Mouse (Mus musculus) neural tube, embryonic 11.5 days (tissue): ENCODE data around the gene Sh3d19. TPM values are rescaled to one million over a fixed set of nuclear protein-coding genes. Genes with fewer than 3 reads are reported as not detected.
A peak's percentile ranks its signal among the peaks of the same experiment; 100 is the strongest.

ENCODE experiments used
- ATAC-seq: fragments of 200-750 bp; cut with Nextera tagmentation; 2 replicates; pipeline ENCODE4 v1.8.0; 2017; ENCODE audit warnings: moderate number of reproducible peaks, mild to moderate bottlenecking, moderate TSS enrichment, moderate library complexity; ENCODE audit not compliant: insufficient read depth, low FRiP score, low TSS enrichment
- DNase-seq: peaks from one replicate; pipeline ENCODE4 v3.0.0-alpha.2; 2015; ENCODE audit warnings: low spot score
- H3K27ac ChIP-seq: fragments of 300-500 bp; sonication (generic); 2 replicates; pipeline ENCODE4 v1.5.1; 2014; ENCODE audit warnings: low read depth, mild to moderate bottlenecking, low read length
- H3K27me3 ChIP-seq: fragments of 300-500 bp; sonication (generic); 2 replicates; pipeline ENCODE4 v1.6.1; 2014; ENCODE audit warnings: mild to moderate bottlenecking, low read length, mixed read lengths; ENCODE audit not compliant: control insufficient read depth, insufficient read depth
- H3K36me3 ChIP-seq: fragments of 300-500 bp; sonication (generic); 2 replicates; pipeline ENCODE4 v1.6.1; 2014; ENCODE audit warnings: mild to moderate bottlenecking, low read length, moderate library complexity, mixed read lengths; ENCODE audit not compliant: control insufficient read depth, insufficient read depth
- H3K4me1 ChIP-seq: fragments of 300-500 bp; sonication (generic); 2 replicates; pipeline ENCODE4 v1.6.1; 2014; ENCODE audit warnings: low read length, mixed read lengths; ENCODE audit not compliant: control insufficient read depth, insufficient read depth
- H3K4me2 ChIP-seq: fragments of 300-500 bp; sonication (generic); 2 replicates; pipeline ENCODE4 v1.6.1; 2014; ENCODE audit warnings: low read depth, mild to moderate bottlenecking, moderate library complexity
- H3K4me3 ChIP-seq: fragments of 300-500 bp; sonication (generic); 2 replicates; pipeline ENCODE4 v1.5.1; 2014; ENCODE audit warnings: low read depth, low read length
- H3K9ac ChIP-seq: fragments of 300-500 bp; sonication (generic); 2 replicates; pipeline ENCODE4 v1.6.1; 2014; ENCODE audit warnings: mild to moderate bottlenecking, low read length
- H3K9me3 ChIP-seq: fragments of 300-500 bp; sonication (generic); 2 replicates; pipeline ENCODE4 v1.6.1; 2016; ENCODE audit warnings: low read length; ENCODE audit not compliant: control insufficient read depth
- WGBS: fragments of 180-500 bp; shearing (Covaris S2); extraction: QIAGEN DNeasy Blood & Tissue Kit; methylation state at CpG from one replicate; pipeline ENCODE4 v1.1.7; 2014; 5-methylcytosine and 5-hydroxymethylcytosine counted together
- polyA plus RNA-seq: library from polyadenylated mRNA; unstranded; fragments of >200 nt; fragmentation: Nextera tagmentation; extraction: Ambion mirVana; gene quantifications from 2 replicates; pipeline ENCODE4 v1.2.1, GENCODE M21; 2014

Sh3d19 gene
- 11.1 and 11.8 TPM in 2 replicates for polyA plus RNA-seq

DNA sequence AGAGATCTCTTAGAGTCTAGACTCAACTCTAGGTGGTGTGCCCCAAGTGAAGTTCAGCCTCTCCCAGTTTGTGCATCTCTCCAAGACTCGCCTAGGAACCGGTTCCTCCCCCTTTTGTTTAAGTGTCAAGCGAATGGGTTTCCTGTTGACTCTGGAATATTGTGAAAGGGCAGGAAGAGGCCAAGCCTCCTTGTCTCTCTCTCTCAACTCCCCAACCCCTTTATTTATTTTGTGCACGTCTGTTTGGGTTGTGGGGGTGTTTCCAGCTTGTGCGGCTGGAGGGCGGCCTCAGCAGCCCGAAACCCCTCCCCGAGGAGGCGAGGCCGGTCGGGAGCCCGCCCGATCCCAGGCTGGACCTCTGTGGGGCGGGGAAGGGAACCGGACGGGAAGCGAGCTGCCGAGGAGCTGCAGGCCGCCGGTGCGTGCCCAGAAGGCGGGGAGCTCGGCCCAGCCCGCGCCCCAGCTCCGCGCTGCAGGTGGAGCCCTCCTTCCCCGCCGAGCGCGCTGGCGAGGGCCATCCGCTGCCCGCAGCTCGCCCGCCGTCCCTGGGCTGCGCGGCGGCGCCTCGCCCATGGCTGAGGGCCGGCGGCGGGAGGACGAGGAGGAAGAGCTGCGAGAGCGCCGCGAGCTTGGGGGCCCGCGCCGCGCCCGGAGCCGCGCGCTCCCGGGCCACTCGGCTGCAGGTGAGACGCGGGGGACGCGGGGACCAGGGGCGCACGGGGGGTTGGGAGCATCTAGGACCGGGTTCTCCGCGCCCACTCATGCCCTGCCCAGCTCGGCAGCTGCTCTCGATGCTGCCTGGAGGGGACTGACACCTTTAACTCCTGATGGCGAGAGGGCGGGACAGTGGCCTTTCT is at the start of gene Sh3d19:
Gene Sh3d19 (plus strand): TSS at position 368 of the 857 bp plus-strand sequence.
- Histone ChIP-seq H3K4me2 (peak within 1 kb of the TSS; percentile 84), H3K27me3 (no peaks in the 10 kb centered on the region), H3K4me3 (peak within 1 kb of the TSS; percentile 82), H3K4me1 (no peaks in the 10 kb centered on the region), H3K27ac (peak within 1 kb of the TSS; percentile 39; the same call in 1 of the 2 replicates), H3K9ac (peak within 1 kb of the TSS; percentile 84), H3K9me3 (no peaks in the 10 kb centered on the region), H3K36me3 (no peaks in the 10 kb centered on the region)
- WGBS = 0% methylated on average over 47 of the region's 73 CpGs
- peak; percentile 79 for DNase-seq
- peak; percentile 85 for ATAC-seq

DNA sequence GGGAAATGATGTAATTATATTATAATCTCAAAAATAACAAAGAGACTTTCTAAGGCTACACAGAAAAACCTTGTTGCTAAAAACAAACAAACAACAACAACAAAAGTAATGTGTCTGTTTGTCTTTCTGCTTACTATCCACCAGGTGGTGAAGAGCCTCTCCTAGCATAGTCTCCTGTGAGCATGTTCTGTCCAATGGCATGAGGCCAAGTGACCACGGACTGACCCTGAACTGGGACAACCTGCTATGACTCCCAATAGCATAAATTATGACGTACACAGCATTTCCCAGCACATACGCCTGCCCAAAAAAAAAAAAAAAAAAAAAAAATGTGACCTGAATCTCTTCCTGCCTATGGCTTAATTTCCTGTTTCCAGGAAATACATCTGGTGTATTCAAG is 48.6 kb upstream of the Sh3d19 start:
- Histone ChIP-seq H3K27me3 (no peaks in the 10 kb centered on the region), H3K27ac (no peak overlapping the region), H3K4me3 (no peak overlapping the region), H3K4me1 (no peaks in the 10 kb centered on the region), H3K9ac (no peak overlapping the region), H3K36me3 (no peaks in the 10 kb centered on the region), H3K4me2 (no peak overlapping the region), H3K9me3 (no peaks in the 10 kb centered on the region)
- DNase-seq (no peak), ATAC-seq (no peak)
- WGBS = 64% methylated on average over 3 of the region's 3 CpGs

DNA sequence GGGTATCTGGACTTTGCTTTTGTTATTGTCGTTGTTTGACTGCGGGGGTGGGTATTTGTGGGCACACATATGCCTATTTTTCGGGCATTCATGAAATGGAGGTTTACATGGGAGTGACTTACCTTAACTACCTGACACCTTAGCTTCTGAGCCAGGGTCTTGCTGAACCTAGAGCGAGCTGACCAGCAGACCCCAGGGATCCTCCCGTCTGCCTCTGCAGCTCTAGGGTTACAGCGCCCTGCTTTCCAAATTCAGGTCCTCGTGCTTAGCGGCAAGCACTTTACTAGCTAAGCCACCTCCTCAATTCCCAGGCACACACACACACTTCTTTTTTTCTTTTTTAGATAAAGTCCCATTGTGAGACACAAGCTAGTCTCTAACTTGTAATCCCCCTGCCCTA is 47.6 kb upstream of the Sh3d19 start:
- Histone ChIP-seq H3K9me3 (no peaks in the 10 kb centered on the region), H3K4me1 (no peaks in the 10 kb centered on the region), H3K4me3 (no peak overlapping the region), H3K36me3 (no peaks in the 10 kb centered on the region), H3K27me3 (no peaks in the 10 kb centered on the region), H3K9ac (no peak overlapping the region), H3K4me2 (no peak overlapping the region), H3K27ac (no peak overlapping the region)
- no peak for ATAC-seq
- WGBS = 75% methylated on average over 8 of the region's 8 CpGs
- DNase-seq = no peak

DNA sequence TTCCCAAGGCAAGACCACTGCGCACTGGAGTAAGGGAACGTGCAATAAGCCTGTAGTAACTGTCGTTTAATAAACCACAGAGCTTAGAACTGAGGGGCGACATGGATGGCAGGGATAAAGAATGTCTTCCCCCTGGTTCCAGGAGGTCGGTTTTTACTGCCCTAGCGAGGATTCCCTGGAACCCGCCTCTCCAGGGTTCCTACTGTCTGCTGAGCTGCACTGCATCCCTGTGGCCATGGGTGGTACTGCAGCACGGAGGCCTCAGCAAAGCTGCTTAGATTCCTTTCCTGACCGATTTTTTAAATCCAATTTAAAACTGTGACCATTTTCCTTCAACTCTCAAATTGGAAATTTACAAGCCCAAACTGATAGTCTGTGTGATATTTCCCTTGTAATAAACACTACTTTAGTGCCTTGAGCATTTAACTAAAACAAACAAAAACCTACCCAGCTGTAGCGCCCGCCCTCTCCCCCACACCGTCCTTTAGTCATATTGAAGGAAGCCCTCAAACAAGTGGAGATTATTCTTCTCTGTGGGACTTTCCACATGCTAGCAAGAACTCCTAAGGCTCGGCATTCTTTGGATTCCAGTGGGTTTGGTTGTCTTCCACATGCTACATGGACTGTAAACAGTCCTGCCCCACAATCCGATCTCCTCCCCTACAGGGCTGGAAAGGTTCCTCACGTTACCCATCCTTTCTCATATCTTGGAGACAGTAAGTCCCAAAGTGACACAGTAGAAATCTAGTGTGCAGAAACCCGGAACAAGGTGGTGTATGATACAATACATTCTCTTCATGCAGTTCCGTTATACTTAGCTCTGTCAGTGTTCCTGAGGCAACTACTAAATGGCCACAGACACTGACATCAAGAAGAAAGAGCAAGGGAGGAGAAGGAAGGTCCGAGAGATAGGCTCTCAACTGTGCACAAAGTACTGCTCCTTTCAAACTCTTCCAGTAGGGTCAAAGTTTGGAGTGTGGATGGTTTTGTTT is 46.7 kb upstream of the Sh3d19 start:
- Histone ChIP-seq H3K4me3 (no peak overlapping the region), H3K9ac (no peak overlapping the region), H3K4me1 (no peaks in the 10 kb centered on the region), H3K4me2 (no peak overlapping the region), H3K9me3 (no peaks in the 10 kb centered on the region), H3K36me3 (no peaks in the 10 kb centered on the region), H3K27ac (no peak overlapping the region), H3K27me3 (no peaks in the 10 kb centered on the region)
- no peak; the same call in 1 of the 2 replicates for ATAC-seq
- peak; percentile 85 for DNase-seq
- WGBS = 49% methylated on average over 18 of the region's 18 CpGs

DNA sequence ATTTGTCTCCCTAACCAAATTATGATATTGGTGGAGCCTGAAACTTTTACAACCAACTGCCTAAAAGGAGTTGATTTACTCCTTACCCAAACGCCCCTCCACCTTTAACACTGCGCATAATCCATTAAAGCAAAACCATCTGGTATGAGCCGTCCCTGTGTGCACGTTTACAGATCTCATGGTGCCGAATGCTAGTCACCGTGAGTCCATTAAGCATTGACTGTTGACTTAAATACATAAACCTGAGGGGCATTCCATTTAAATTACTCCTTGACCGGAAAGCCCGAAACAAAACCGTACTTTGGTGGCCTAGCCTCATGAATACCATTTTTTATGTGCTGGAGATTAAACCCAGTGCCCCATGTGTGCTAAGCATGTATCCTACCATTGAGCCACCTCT is 43.6 kb upstream of the Sh3d19 start:
- H3K27me3 ChIP-seq = no peaks in the 10 kb centered on the region
- DNase-seq (no peak), ATAC-seq (no peak)
- no peaks in the 10 kb centered on the region for H3K4me1 ChIP-seq
- H3K36me3 ChIP-seq = no peaks in the 10 kb centered on the region
- no peaks in the 10 kb centered on the region for H3K9me3 ChIP-seq
- H3K4me3 ChIP-seq = no peak overlapping the region
- H3K27ac ChIP-seq = no peak overlapping the region
- H3K9ac ChIP-seq = no peak overlapping the region
- H3K4me2 ChIP-seq = no peak overlapping the region
- 76% methylated on average over 9 of the region's 9 CpGs for WGBS

DNA sequence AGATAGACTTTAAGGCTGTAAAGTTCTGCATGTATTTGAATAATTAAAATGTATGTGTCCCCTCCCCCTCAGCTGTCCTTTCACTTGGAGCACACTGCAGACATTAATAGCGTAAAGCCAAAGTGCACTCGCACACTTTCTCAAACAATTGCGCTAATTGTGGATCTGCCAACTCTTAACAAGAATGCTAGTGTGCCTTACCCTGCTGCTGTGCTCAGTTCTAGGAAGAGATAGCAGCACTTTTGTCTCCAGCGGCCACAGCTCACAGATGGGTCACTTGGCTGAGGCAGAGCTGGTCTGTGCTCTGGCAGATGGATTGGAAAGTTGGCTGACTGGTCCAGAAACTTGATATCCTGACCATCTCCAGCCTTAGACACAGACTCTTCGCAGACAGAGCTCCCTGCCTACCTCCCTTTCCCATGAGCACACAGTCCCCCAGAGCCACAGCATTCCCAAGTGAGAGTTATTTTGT is 42.7 kb upstream of the Sh3d19 start:
- Histone ChIP-seq H3K9ac (no peak overlapping the region), H3K4me1 (no peaks in the 10 kb centered on the region), H3K27ac (no peak overlapping the region), H3K4me2 (no peak overlapping the region), H3K4me3 (no peak overlapping the region), H3K9me3 (no peaks in the 10 kb centered on the region), H3K36me3 (no peaks in the 10 kb centered on the region), H3K27me3 (no peaks in the 10 kb centered on the region)
- DNase-seq (no peak), ATAC-seq (no peak)
- 82% methylated on average over 5 of the region's 5 CpGs for WGBS

DNA sequence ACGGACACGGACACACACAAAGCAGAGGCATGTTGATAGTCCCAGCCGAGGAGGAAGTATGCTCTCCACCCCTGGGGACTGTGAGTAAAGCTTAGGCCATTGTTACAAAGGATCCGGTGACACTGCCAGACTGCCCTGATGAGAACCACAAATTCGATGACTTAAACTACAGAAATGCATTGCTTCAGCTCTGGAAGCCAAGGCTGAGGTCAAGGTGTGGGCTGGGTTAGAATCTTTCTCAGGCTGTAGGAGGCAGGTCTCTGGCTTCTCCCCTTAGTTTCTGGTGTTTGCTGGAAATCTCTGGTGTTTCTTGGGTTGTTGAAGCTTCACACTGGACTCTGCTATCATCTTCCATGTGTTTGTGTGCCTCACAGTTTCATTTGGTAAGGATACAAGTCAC is 41.2 kb upstream of the Sh3d19 start:
- no peak overlapping the region for H3K27ac ChIP-seq
- ATAC-seq = no peak
- 85% methylated on average over 5 of the region's 5 CpGs for WGBS
- no peaks in the 10 kb centered on the region for H3K27me3 ChIP-seq
- H3K9ac ChIP-seq = no peak overlapping the region
- no peak overlapping the region for H3K4me2 ChIP-seq
- no peaks in the 10 kb centered on the region for H3K36me3 ChIP-seq
- no peaks in the 10 kb centered on the region for H3K4me1 ChIP-seq
- no peak for DNase-seq
- no peak overlapping the region for H3K4me3 ChIP-seq
- no peaks in the 10 kb centered on the region for H3K9me3 ChIP-seq

DNA sequence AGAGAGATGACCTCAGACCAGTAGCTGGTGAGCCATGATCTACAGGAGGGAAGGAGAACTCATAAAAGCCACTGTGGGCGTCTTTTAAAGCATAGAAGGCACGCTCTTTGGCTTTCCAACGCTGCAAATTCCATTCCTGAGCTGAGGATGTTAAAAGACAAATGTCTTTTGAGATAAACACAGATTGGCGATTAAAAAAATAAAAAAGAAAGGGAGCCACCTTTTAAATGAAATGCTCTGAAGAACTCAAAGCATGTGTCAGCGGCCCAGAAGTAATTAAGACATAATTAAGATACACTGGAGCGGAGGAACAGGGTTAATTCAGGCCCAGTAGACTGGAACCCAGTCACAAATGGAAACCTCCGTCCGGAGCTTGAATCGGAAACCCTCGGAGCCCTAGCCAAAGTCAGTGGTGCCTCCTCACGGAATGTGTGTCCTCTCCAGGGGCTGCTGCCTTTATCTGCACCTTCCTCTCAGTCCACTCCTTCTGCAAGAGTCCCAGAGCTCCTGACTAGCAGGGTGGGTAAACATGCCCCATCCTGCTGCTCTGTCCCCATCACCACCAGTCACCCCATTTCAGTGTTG is 40.1 kb upstream of the Sh3d19 start:
- no peak for DNase-seq
- Histone ChIP-seq H3K4me1 (no peaks in the 10 kb centered on the region), H3K27ac (no peak overlapping the region), H3K9me3 (no peaks in the 10 kb centered on the region), H3K9ac (no peak overlapping the region), H3K36me3 (no peaks in the 10 kb centered on the region), H3K27me3 (no peaks in the 10 kb centered on the region), H3K4me2 (no peak overlapping the region), H3K4me3 (no peak overlapping the region)
- no peak for ATAC-seq
- 76% methylated on average over 11 of the region's 11 CpGs for WGBS
